Mouse (Mus musculus) T-cell, adult 2 months (primary cell): Measurements from ENCODE around the gene Prl8a2.

Source experiments
- DNase-seq: peaks from one replicate; pipeline ENCODE4 v3.0.0; 2022; ENCODE audit warnings: low spot score

Gene Prl8a2

GRCm38 (mm10) chr13:27345373-27345772 lies at the start of gene Prl8a2:
Prl8a2 (plus strand) TSS chr13:27345673.
- DNase-seq, result no peak

- no peak for DNase-seq
These were observed 32.9 kb upstream of the Prl8a2 start, which contains the start of gene Prl6a1 for GRCm38 (mm10) chr13:27312334-27313225. Prl6a1 (plus strand) TSS chr13:27312627.

- DNase-seq, result no peak
These were observed 10.5 kb upstream of the Prl8a2 start for GRCm38 (mm10) chr13:27334989-27335388.

- DNase-seq, result no peak
These were observed 2.7 kb upstream of the Prl8a2 start for GRCm38 (mm10) chr13:27342733-27343275.

GRCm38 (mm10) chr13:27390746-27391145 lies 45.3 kb downstream of the Prl8a2 start, which contains the start of gene Prl2b1:
Prl2b1 (minus strand) TSS chr13:27390846.
- no peak for DNase-seq

- DNase-seq, result no peak
These were observed 53.7 kb downstream of the Prl8a2 start for GRCm38 (mm10) chr13:27399061-27399724.
